Mouse (Mus musculus): ENCODE measurements around the gene Ncoa1. TPM values are rescaled to one million over a fixed set of nuclear protein-coding genes. Genes with fewer than 3 reads are reported as not detected.

The Ncoa1 gene
- polyA plus RNA-seq, 1 experiment: not detected

DNA sequence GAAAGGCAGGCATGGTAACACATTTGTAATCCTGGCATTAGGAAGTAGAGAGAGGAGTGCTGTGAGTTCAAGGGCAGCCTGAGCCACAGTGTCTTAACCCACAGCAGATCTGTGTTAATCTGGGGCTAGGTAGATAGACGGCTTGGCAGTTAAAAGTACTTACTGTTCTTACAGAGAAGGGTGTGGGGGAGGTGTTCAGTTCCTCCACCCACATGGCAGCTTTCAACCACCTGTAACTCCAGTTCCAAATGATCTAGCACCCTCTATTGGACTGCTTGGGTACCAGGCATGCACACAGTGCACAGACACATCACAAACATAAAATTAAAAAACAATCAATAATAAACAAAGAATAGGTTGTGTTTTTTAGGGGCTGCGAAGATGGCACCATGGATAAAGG is 84.4 kb downstream of the Ncoa1 start:
- peaks cover 3% of the 10 kb centered on the region for H3K4me1 ChIP-seq (ENCODE audit: control insufficient read depth, insufficient read depth, low read length)
- TF ChIP-seq CTCF (IDR thresholded peaks at IDR 0.05; ENCODE audit: insufficient read depth, low read depth, low read length) (no peak), POLR2A (IDR thresholded peaks at IDR 0.05; ENCODE audit: insufficient read depth, low read depth, low read length) (no peak)
- WGBS: 87% methylated on average over 2 of the region's 2 CpGs
- no peak overlapping the region for H3K27ac ChIP-seq (ENCODE audit: insufficient read depth, low read depth, low read length)
- no peak overlapping the region for H3K4me3 ChIP-seq (ENCODE audit: insufficient read depth, low read depth, low read length)

DNA sequence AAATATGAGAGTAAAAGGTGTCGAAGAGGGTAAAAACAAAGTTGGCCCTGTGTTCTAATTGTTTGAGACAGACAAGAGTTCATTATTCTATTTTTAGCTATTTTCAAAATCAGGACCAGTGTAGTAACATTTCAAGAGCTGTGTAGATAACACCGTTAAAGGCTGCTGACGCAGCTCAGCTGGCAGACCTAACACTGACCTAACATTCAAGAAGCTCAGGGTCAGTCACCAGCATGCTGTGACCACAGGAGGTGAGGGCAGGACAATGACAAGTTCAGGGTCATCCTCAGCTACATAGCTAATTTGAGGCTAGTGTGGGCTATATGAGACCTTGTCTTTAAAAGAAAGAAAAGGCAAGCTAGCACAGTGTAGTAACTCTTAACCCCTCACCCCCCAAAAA is 84.9 kb downstream of the Ncoa1 start:
- Histone ChIP-seq H3K4me1 (ENCODE audit: control insufficient read depth, insufficient read depth, low read length) (peaks cover 3% of the 10 kb centered on the region), H3K27ac (ENCODE audit: insufficient read depth, low read depth, low read length) (no peak overlapping the region), H3K4me3 (ENCODE audit: insufficient read depth, low read depth, low read length) (no peak overlapping the region)
- TF ChIP-seq POLR2A (IDR thresholded peaks at IDR 0.05; ENCODE audit: insufficient read depth, low read depth, low read length) (no peak), CTCF (IDR thresholded peaks at IDR 0.05; ENCODE audit: insufficient read depth, low read depth, low read length) (no peak)
- WGBS: 68% methylated on average over 3 of the region's 3 CpGs

DNA sequence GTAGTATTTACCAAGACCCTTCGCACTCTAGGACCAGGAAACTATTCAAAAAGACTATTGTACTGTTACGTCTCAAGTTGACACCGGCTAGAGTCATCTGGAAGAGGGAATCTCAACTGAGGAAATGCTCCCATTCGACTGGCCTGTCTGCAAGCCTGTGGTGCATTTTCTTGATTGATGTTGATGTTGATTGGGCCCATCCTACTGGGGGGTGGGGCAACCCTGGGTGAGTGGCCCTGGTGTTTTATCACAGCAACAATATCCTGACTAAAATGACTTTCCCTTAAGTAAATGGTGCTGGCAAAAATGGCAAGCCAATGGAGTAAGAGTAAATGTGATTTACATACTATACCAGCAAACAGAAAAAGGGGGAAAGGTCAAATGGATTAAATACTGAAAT is 85.7 kb downstream of the Ncoa1 start:
- Histone ChIP-seq H3K27ac (ENCODE audit: insufficient read depth, low read depth, low read length) (no peak overlapping the region), H3K4me1 (ENCODE audit: control insufficient read depth, insufficient read depth, low read length) (peaks cover 3% of the 10 kb centered on the region), H3K4me3 (ENCODE audit: insufficient read depth, low read depth, low read length) (no peak overlapping the region)
- no peak for TF ChIP-seq POLR2A (IDR thresholded peaks at IDR 0.05; ENCODE audit: insufficient read depth, low read depth, low read length)
- no peak for TF ChIP-seq CTCF (IDR thresholded peaks at IDR 0.05; ENCODE audit: insufficient read depth, low read depth, low read length)
- WGBS: 78% methylated on average over 4 of the region's 4 CpGs

DNA sequence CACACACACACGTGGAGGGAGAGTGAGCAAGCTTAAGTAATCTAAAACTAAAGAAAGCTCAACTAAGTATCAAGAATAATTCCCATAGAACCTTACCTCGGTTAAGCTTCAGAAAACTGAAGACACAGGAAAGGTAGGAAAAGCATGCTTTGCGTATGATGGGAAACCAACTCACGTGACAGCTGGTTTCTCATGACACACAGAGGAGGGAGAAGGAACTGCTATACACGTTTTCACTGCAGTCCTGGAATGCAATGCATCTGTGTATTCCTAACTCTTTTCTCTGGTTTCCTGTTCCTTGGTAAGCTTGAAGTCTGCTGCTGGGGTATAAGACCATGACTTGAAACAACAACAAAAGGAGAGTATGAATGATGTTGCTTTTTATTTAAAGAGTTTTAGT is 86.3 kb downstream of the Ncoa1 start:
- 81% methylated on average over 5 of the region's 5 CpGs for WGBS
- TF ChIP-seq CTCF (IDR thresholded peaks at IDR 0.05; ENCODE audit: insufficient read depth, low read depth, low read length) (no peak), POLR2A (IDR thresholded peaks at IDR 0.05; ENCODE audit: insufficient read depth, low read depth, low read length) (no peak)
- H3K27ac ChIP-seq (ENCODE audit: insufficient read depth, low read depth, low read length): no peak overlapping the region
- H3K4me1 ChIP-seq (ENCODE audit: control insufficient read depth, insufficient read depth, low read length): peaks cover 3% of the 10 kb centered on the region
- no peak overlapping the region for H3K4me3 ChIP-seq (ENCODE audit: insufficient read depth, low read depth, low read length)

DNA sequence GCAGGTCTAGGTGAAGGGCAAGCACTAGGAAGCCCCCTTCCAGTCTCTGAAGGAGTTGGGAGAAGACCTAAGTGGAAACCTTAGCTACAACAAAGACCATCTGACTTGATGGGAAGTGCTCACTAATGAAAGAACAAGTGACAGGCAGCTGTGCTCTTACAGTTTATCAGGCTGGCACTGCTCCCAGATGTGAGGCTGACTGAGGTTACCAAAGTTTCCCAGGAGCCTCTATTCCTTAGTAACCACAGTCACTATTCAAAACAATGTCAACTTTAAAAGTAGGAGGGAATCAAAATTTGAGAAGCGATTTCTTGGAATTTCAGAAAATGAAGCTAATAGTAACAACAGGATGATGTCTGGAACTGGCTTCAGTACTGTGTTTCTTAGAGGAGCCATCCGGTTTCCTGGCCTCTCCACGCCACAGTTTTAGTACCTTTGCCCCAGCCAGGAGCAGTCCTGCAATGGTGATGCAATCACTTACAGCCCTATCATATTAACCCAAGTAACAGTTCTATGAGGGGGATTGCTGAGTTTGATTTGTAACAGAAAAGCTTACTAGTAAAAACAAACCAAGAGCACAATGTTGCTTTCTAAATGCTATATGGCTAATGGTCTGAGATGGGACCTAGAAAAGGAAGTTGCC is 90.8 kb downstream of the Ncoa1 start:
- WGBS: 79% methylated on average over 3 of the region's 3 CpGs
- Histone ChIP-seq H3K27ac (ENCODE audit: insufficient read depth, low read depth, low read length) (no peak overlapping the region), H3K4me1 (ENCODE audit: control insufficient read depth, insufficient read depth, low read length) (peaks cover 3% of the 10 kb centered on the region), H3K4me3 (ENCODE audit: insufficient read depth, low read depth, low read length) (no peak overlapping the region)
- TF ChIP-seq POLR2A (IDR thresholded peaks at IDR 0.05; ENCODE audit: insufficient read depth, low read depth, low read length) (no peak), CTCF (IDR thresholded peaks at IDR 0.05; ENCODE audit: insufficient read depth, low read depth, low read length) (no peak)

DNA sequence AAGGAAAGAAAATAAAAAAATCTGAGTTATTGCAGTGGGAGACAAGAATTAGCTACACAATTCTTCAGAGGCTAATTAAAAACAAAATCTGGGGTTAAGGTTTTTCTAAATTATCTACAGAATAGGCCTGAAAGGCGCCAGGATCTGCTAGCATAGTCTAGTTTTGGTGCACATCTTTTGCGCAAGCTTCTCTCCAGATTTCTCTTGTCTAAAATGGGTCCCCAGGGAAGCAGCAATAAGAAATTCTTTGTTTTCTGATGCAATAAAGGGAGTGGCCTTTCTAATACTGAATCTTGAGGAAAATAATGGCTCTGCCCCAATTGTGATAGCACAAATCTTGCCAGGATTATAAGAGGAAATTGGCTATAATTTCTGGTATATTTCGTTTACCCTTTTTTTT is 93.9 kb downstream of the Ncoa1 start:
- no peak for TF ChIP-seq POLR2A (IDR thresholded peaks at IDR 0.05; ENCODE audit: insufficient read depth, low read depth, low read length)
- TF ChIP-seq CTCF (IDR thresholded peaks at IDR 0.05; ENCODE audit: insufficient read depth, low read depth, low read length): no peak
- H3K4me3 ChIP-seq (ENCODE audit: insufficient read depth, low read depth, low read length): no peak overlapping the region
- 0 out of 2 replicates have a peak, but pooled peaks cover 2% of the 10 kb centered on the region for H3K4me1 ChIP-seq (ENCODE audit: control insufficient read depth, insufficient read depth, low read length)
- no peak overlapping the region for H3K27ac ChIP-seq (ENCODE audit: insufficient read depth, low read depth, low read length)
- 86% methylated on average over 3 of the region's 3 CpGs for WGBS

DNA sequence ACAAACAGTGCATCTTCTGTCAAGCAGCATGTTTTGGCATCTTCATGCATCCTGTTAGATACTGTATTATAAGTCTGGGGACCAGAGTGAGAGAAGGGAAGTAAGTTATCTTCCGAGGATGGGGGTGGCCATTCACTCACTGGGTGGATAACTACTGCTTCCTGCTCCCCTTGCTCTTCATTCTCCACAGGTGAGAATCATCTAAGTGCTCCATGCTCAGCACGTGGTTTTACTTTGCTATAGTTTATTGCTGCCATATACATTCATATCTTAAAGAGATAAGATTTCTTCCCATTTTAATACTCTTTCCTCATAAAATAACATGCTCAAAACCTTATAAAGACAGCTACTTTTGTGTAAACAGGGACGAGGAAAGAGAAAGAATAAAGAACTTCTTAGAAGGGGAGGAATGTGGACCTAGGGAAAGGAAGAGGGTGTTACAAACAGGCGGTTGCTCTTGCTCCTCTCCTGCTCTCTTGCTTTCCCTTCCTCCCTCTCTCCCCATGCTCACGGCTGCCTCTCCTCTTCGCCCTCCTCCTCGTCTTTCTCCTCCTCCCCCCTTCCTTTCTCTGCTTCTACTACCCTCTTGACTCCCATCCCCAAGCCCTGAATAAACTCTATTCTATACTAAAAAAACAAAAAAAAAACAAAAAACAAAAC is 97.6 kb downstream of the Ncoa1 start:
- H3K27ac ChIP-seq (ENCODE audit: insufficient read depth, low read depth, low read length): no peak overlapping the region
- WGBS: 53% methylated on average over 7 of the region's 7 CpGs
- TF ChIP-seq CTCF (IDR thresholded peaks at IDR 0.05; ENCODE audit: insufficient read depth, low read depth, low read length): no peak
- TF ChIP-seq POLR2A (IDR thresholded peaks at IDR 0.05; ENCODE audit: insufficient read depth, low read depth, low read length): no peak

DNA sequence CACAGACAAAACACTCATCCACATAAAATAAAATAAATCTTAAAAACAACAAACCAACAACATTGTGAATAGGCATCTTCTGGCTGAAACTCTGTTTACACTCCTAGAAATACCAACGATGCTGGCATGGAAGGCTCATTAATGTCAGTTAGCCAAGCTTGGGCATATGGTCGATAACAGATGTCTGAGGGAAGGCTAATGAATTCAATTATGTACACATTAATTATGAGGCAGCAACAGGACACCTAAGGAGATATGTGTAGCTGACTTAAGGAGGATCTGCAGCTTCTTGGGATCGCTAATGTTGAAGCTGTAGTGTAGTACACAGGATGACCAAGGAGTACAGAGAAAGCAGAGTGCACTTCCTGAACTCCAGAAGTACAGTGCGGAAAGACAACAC is 100.5 kb downstream of the Ncoa1 start:
- Histone ChIP-seq H3K27ac (ENCODE audit: insufficient read depth, low read depth, low read length) (no peak overlapping the region), H3K4me1 (ENCODE audit: control insufficient read depth, insufficient read depth, low read length) (peaks cover 5% of the 10 kb centered on the region), H3K4me3 (ENCODE audit: insufficient read depth, low read depth, low read length) (no peak overlapping the region)
- WGBS: 62% methylated on average over 4 of the region's 4 CpGs
- TF ChIP-seq CTCF (IDR thresholded peaks at IDR 0.05; ENCODE audit: insufficient read depth, low read depth, low read length) (no peak), POLR2A (IDR thresholded peaks at IDR 0.05; ENCODE audit: insufficient read depth, low read depth, low read length) (no peak)

More for the DNA sequence above, 97.6 kb downstream of the Ncoa1 start:
- Histone ChIP-seq H3K4me1 (ENCODE audit: control insufficient read depth, insufficient read depth, low read length) (peaks cover 5% of the 10 kb centered on the region), H3K4me3 (ENCODE audit: insufficient read depth, low read depth, low read length) (no peak overlapping the region)

DNA sequence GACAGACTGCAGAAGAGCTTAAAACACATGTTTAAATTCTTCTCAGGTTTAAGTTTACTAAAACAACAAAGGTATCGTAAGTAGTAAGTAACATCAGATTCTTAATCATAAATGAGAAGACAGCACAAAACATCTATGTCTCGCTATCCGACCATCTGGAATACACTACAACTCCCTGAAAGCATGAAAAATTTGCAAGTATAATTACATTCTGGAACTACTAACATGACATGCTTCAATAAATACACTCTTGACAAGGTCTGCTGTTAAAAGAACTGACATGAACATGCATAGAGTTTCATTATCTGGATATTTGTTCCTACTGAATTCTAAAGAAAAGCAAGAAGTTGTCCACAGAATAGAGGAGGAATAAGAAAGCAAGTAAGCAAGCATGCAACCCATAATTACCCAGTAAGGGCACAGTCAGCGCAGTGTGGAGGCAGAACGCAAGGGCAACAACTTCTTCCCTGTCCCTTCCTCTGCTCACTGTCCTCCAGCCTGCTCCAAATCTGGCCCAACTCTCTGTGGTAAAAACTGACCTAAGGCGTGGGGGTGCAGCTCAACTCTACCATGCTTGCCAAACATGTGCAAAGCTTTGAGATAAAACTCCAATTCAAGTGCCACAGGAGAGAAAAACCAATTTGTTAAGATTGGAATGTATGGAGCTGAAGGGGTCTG is 102.0 kb downstream of the Ncoa1 start:
- TF ChIP-seq POLR2A (IDR thresholded peaks at IDR 0.05; ENCODE audit: insufficient read depth, low read depth, low read length) (no peak), CTCF (IDR thresholded peaks at IDR 0.05; ENCODE audit: insufficient read depth, low read depth, low read length) (no peak)
- H3K27ac ChIP-seq (ENCODE audit: insufficient read depth, low read depth, low read length): no peak overlapping the region
- peaks cover 5% of the 10 kb centered on the region for H3K4me1 ChIP-seq (ENCODE audit: control insufficient read depth, insufficient read depth, low read length)
- WGBS: 41% methylated on average over 6 of the region's 6 CpGs
- H3K4me3 ChIP-seq (ENCODE audit: insufficient read depth, low read depth, low read length): no peak overlapping the region

Data from olfactory bulb, adult 2 months (tissue).